8 mouse cellular contexts compared by ENCODE assay signal in the genomic region with DNA sequence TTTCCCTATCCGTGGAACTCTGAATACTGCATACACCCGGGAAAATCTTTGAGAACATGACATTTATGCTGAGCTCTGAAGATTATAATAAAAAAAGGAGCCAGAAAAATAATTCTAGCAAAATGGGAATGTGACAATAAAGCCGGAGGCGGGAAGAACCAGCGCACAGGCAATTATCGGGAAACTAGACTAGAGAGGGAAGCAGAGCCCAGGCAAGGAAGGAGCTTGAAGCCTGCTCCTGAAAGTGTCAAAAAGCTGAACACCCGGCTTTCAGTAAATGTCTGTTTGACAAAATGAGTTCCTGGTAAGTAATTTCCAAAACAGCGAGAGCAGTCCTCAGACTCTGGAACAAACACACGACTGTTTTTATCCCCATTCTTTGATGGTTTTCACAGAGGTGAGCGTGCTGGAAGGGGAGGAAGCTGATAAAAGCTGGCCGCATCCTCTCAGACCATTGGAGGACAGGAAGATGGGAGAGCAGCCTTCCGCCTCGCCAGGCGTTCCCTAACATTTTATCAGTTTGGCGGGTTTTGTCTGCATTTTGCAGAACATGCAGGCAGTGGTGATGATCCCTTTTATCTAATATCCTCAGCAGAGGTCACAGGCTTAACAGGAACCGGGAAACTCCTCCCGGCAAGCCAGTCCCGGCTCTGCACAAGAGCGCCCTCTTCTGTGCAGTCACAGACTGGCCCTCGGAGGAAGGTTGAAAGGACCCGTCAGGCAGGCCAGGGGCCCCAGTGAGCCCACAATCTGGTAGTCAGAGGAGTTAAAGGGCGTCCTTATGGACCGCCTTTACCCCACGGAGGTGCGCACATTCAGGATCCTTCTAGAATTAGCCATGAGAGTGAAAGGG.
DNase-seq lines count a peak whose midpoint lies in the region; ATAC-seq lines count a peak whose summit lies in the region.

No protein-coding gene starts in this region.

- peak; percentile 34 for DNase-seq in WW6 (ENCODE audit: low read depth, low spot score)
- peak; percentile 56 to 81 for DNase-seq in cerebellum, postnatal 4 days (ENCODE audit: low spot score in 2 of 2)
- DNase-seq in gastrocnemius, postnatal 10 days: peak; percentile 87
- DNase-seq in hindlimb bud, embryonic 11.5 days (ENCODE audit: extremely low spot score, low read depth, low spot score): peak; percentile 20
- peak; percentile 79 to 81 for DNase-seq in left cerebral cortex, adult 18-20 months (ENCODE audit: low spot score in 2 of 2)
- DNase-seq in right cerebral cortex, postnatal 10 days (ENCODE audit: low spot score in 2 of 2): peak; percentile 58 to 82
- peak; percentile 27 for DNase-seq in urinary bladder, postnatal 10 days (ENCODE audit: low spot score)

- peak; percentile 79 for ATAC-seq in megakaryocyte, adult 5-6 weeks (ENCODE audit: poor library complexity, severe bottlenecking)

Comparison
In these comparisons a context has a peak if more than half of its experiments do, and no peak if none do; other contexts are left out.
1. Peak in every context shown above with its lines: DNase-seq and ATAC-seq.
2. DNase-seq: peak in every context shown above with its lines; median percentile 87 in gastrocnemius, postnatal 10 days; 80 in left cerebral cortex, adult 18-20 months; 70 in right cerebral cortex, postnatal 10 days; 68 in cerebellum, postnatal 4 days; 34 in WW6; 27 in urinary bladder, postnatal 10 days; 20 in hindlimb bud, embryonic 11.5 days.